Mouse (Mus musculus) hindbrain, embryonic 16.5 days (tissue): ENCODE measurements around the gene Hs6st3. TPM values are rescaled to one million over a fixed set of nuclear protein-coding genes. Genes with fewer than 3 reads are reported as not detected.
"Not testable (repeated sequence)": the region's sequence is repeated elsewhere in the genome, so short reads cannot be mapped to it uniquely, and the experiment has no call there.

Experiments
- ATAC-seq: fragments of 200-750 bp; cut with Nextera tagmentation; 2 replicates; pipeline ENCODE4 v1.8.0; 2017; ENCODE audit warnings: moderate TSS enrichment, moderate library complexity
- H3K27ac ChIP-seq: fragments of 300-500 bp; sonication (generic); 2 replicates; pipeline ENCODE4 v1.5.1; 2014; ENCODE audit warnings: low read depth, mild to moderate bottlenecking, control low read depth, low read length, moderate library complexity
- H3K27me3 ChIP-seq: fragments of 300-500 bp; sonication (generic); replicated peaks from 2 replicates; pipeline ENCODE4 v1.6.1; 2014; ENCODE audit warnings: low read length; ENCODE audit not compliant: control insufficient read depth, insufficient read depth
- H3K36me3 ChIP-seq: fragments of 300-500 bp; sonication (generic); 2 replicates; pipeline ENCODE4 v1.6.1; 2014; ENCODE audit warnings: mild to moderate bottlenecking, low read length, moderate library complexity, mixed read lengths; ENCODE audit not compliant: control insufficient read depth, insufficient read depth
- H3K4me1 ChIP-seq: fragments of 300-500 bp; sonication (generic); 2 replicates; pipeline ENCODE4 v1.6.1; 2014; ENCODE audit warnings: low read depth, low read length; ENCODE audit not compliant: control insufficient read depth, insufficient read depth
- H3K4me2 ChIP-seq: fragments of 300-500 bp; sonication (generic); 2 replicates; pipeline ENCODE4 v1.6.1; 2014; ENCODE audit warnings: mild to moderate bottlenecking, low read length, control low read depth, moderate library complexity
- H3K4me3 ChIP-seq: fragments of 300-500 bp; sonication (generic); 2 replicates; pipeline ENCODE4 v1.5.1; 2014; ENCODE audit warnings: mild to moderate bottlenecking, low read length, control low read depth, moderate library complexity
- H3K9ac ChIP-seq: fragments of 300-500 bp; sonication (generic); 2 replicates; pipeline ENCODE4 v1.6.1; 2014; ENCODE audit warnings: low read depth, mild to moderate bottlenecking, control low read depth, low read length, moderate library complexity
- H3K9me3 ChIP-seq: fragments of 300-500 bp; sonication (generic); 2 replicates; pipeline ENCODE4 v1.6.1; 2014; ENCODE audit warnings: mild to moderate bottlenecking, low read length, moderate library complexity; ENCODE audit not compliant: control insufficient read depth
- WGBS: fragments of 180-500 bp; shearing (Covaris S2); extraction: QIAGEN DNeasy Blood & Tissue Kit; methylation state at CpG from one replicate; pipeline ENCODE4 v1.1.7; 2014; 5-methylcytosine and 5-hydroxymethylcytosine counted together
- polyA plus RNA-seq: library from polyadenylated mRNA; unstranded; fragments of >200 nt; fragmentation: Nextera tagmentation; extraction: Ambion mirVana; gene quantifications from 2 replicates; pipeline ENCODE4 v1.2.1, GENCODE M21; 2015

The Hs6st3 gene
- polyA plus RNA-seq, 1 experiment from 2014 or later, result 1.8 TPM

GRCm38 (mm10) chr14:119266334-119266733, 128.2 kb downstream of the Hs6st3 start:
- H3K27me3 ChIP-seq, result no peaks in the 10 kb centered on the region
- WGBS, result 77% methylated on average over 7 of the region's 7 CpGs

GRCm38 (mm10) chr14:119273088-119273487, 134.9 kb downstream of the Hs6st3 start:
- H3K27ac ChIP-seq, result no peak overlapping the region
- no peak overlapping the region for H3K4me3 ChIP-seq
- H3K4me2 ChIP-seq, result no peak overlapping the region
- no peaks in the 10 kb centered on the region for H3K36me3 ChIP-seq
- no peaks in the 10 kb centered on the region for H3K4me1 ChIP-seq
- 83% methylated on average over 7 of the region's 7 CpGs for WGBS
- H3K9me3 ChIP-seq, result no peaks in the 10 kb centered on the region
- no peak for ATAC-seq
- H3K9ac ChIP-seq, result no peak overlapping the region
- H3K27me3 ChIP-seq, result no peaks in the 10 kb centered on the region

More at GRCm38 (mm10) chr14:119266334-119266733, 128.2 kb downstream of the Hs6st3 start:
- H3K4me1 ChIP-seq, result no peaks in the 10 kb centered on the region
- H3K36me3 ChIP-seq, result no peaks in the 10 kb centered on the region
- H3K9me3 ChIP-seq, result no peaks in the 10 kb centered on the region
- H3K4me3 ChIP-seq, result no peak overlapping the region
- no peak for ATAC-seq
- no peak overlapping the region for H3K9ac ChIP-seq
- no peak overlapping the region for H3K27ac ChIP-seq
- H3K4me2 ChIP-seq, result no peak overlapping the region

- H3K4me1 ChIP-seq, H3K4me3 ChIP-seq, ATAC-seq, H3K4me2 ChIP-seq, H3K36me3 ChIP-seq, H3K27ac ChIP-seq, H3K9me3 ChIP-seq, H3K27me3 ChIP-seq, H3K9ac ChIP-seq: not testable (repeated sequence)
- 98% methylated on average over 10 of the region's 15 CpGs for WGBS
Observed at GRCm38 (mm10) chr14:119278156-119278555, 140.0 kb downstream of the Hs6st3 start.

- no peak for ATAC-seq
- Histone ChIP-seq H3K4me1 (no peaks in the 10 kb centered on the region), H3K36me3 (no peaks in the 10 kb centered on the region), H3K4me3 (no peak overlapping the region), H3K9ac (no peak overlapping the region), H3K9me3 (no peaks in the 10 kb centered on the region), H3K4me2 (no peak overlapping the region), H3K27ac (no peak overlapping the region), H3K27me3 (no peaks in the 10 kb centered on the region)
- WGBS, result 87% methylated on average over 3 of the region's 3 CpGs
Observed at GRCm38 (mm10) chr14:119283951-119284350, 145.8 kb downstream of the Hs6st3 start.

GRCm38 (mm10) chr14:119289668-119290067, 151.5 kb downstream of the Hs6st3 start:
- H3K36me3 ChIP-seq, result no peaks in the 10 kb centered on the region
- no peak for ATAC-seq
- H3K9me3 ChIP-seq, result no peaks in the 10 kb centered on the region
- no peaks in the 10 kb centered on the region for H3K27me3 ChIP-seq
- H3K4me3 ChIP-seq, result no peak overlapping the region
- no peak overlapping the region for H3K27ac ChIP-seq
- 59% methylated on average over 1 of the region's 1 CpGs for WGBS
- no peak overlapping the region for H3K9ac ChIP-seq
- H3K4me1 ChIP-seq, result no peaks in the 10 kb centered on the region
- no peak overlapping the region for H3K4me2 ChIP-seq

GRCm38 (mm10) chr14:119294071-119294470, 155.9 kb downstream of the Hs6st3 start:
- Histone ChIP-seq H3K4me3 (no peak overlapping the region), H3K27me3 (no peaks in the 10 kb centered on the region), H3K4me2 (no peak overlapping the region), H3K36me3 (no peaks in the 10 kb centered on the region), H3K4me1 (no peaks in the 10 kb centered on the region), H3K27ac (no peak overlapping the region), H3K9me3 (no peaks in the 10 kb centered on the region), H3K9ac (no peak overlapping the region)
- WGBS, result 77% methylated on average over 6 of the region's 6 CpGs
- ATAC-seq, result no peak

GRCm38 (mm10) chr14:119306461-119306860, 168.3 kb downstream of the Hs6st3 start:
- Histone ChIP-seq H3K4me1 (no peaks in the 10 kb centered on the region), H3K9me3 (no peaks in the 10 kb centered on the region), H3K27ac (no peak overlapping the region), H3K4me2 (no peak overlapping the region), H3K36me3 (no peaks in the 10 kb centered on the region), H3K4me3 (no peak overlapping the region), H3K27me3 (no peaks in the 10 kb centered on the region), H3K9ac (no peak overlapping the region)
- no peak for ATAC-seq
- WGBS, result 85% methylated on average over 3 of the region's 3 CpGs

- no peak overlapping the region for H3K27ac ChIP-seq
- no peak for ATAC-seq
- H3K4me3 ChIP-seq, result no peak overlapping the region
- H3K4me2 ChIP-seq, result no peak overlapping the region
- no peak overlapping the region for H3K9ac ChIP-seq
- H3K4me1 ChIP-seq, result no peaks in the 10 kb centered on the region
- H3K9me3 ChIP-seq, result no peaks in the 10 kb centered on the region
- 80% methylated on average over 2 of the region's 2 CpGs for WGBS
- no peaks in the 10 kb centered on the region for H3K36me3 ChIP-seq
- no peaks in the 10 kb centered on the region for H3K27me3 ChIP-seq
Observed at GRCm38 (mm10) chr14:119318379-119318778, 180.2 kb downstream of the Hs6st3 start.

- H3K4me3 ChIP-seq, result no peak overlapping the region
- no peaks in the 10 kb centered on the region for H3K4me1 ChIP-seq
- no peak overlapping the region for H3K9ac ChIP-seq
- no peak overlapping the region for H3K27ac ChIP-seq
- H3K36me3 ChIP-seq, result no peaks in the 10 kb centered on the region
- WGBS, result 64% methylated on average over 11 of the region's 11 CpGs
- no peaks in the 10 kb centered on the region for H3K27me3 ChIP-seq
- no peak for ATAC-seq
- H3K9me3 ChIP-seq, result no peaks in the 10 kb centered on the region
- no peak overlapping the region for H3K4me2 ChIP-seq
Observed at GRCm38 (mm10) chr14:119347236-119347635, 209.1 kb downstream of the Hs6st3 start.

- no peak overlapping the region for H3K27ac ChIP-seq
- no peaks in the 10 kb centered on the region for H3K4me1 ChIP-seq
- no peaks in the 10 kb centered on the region for H3K9me3 ChIP-seq
- H3K36me3 ChIP-seq, result no peaks in the 10 kb centered on the region
- 94% methylated on average over 4 of the region's 4 CpGs for WGBS
- no peak for ATAC-seq
- H3K4me2 ChIP-seq, result no peak overlapping the region
- H3K4me3 ChIP-seq, result no peak overlapping the region
- no peaks in the 10 kb centered on the region for H3K27me3 ChIP-seq
- H3K9ac ChIP-seq, result no peak overlapping the region
Observed at GRCm38 (mm10) chr14:119361414-119361813, 223.3 kb downstream of the Hs6st3 start.
